Mouse (Mus musculus): ENCODE measurements around the gene Lrrc46. TPM values are rescaled to one million over a fixed set of nuclear protein-coding genes. Genes with fewer than 3 reads are reported as not detected.

Lrrc46 gene
- polyA plus RNA-seq, 1 experiment, result 2.4 TPM

DNA sequence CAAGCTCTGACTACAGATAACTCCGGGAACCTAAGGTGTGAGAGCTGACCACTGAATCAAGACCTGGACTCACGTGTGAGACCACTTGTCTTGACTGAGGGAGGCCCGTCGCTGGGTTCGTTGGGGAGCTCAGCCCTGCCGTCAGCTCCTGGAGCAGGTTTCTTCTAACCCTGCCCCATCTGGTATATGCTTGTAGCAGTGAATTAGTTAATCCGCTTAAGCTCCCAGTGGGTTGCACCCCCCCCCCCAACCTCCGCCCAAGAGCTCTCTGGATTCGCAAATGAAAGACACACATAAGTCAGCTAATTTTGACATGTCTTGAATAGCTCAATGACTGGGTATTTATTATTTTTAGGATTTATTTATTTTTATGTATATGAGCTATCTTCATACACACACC, 39.1 kb upstream of the Lrrc46 start:
- no peak for TF ChIP-seq EP300 (IDR thresholded peaks at IDR 0.05; ENCODE audit: insufficient read depth, low read depth, low read length)
- no peak for TF ChIP-seq POLR2A (IDR thresholded peaks at IDR 0.05; ENCODE audit: insufficient read depth, low read length)
- TF ChIP-seq CTCF (IDR thresholded peaks at IDR 0.05; ENCODE audit: low read depth, low read length), result no peak
- Histone ChIP-seq H3K4me3 (ENCODE audit: low read depth, low read length) (no peak overlapping the region), H3K27me3 (ENCODE audit: control insufficient read depth, insufficient read depth, low read length, poor library complexity, severe bottlenecking) (no peaks in the 10 kb centered on the region), H3K9me3 (replicated peaks; ENCODE audit: control insufficient read depth, insufficient read depth, low read length, poor library complexity, severe bottlenecking) (no peaks in the 10 kb centered on the region), H3K9ac (ENCODE audit: low read depth, poor library complexity, severe bottlenecking) (no peak overlapping the region), H3K36me3 (ENCODE audit: control insufficient read depth, insufficient read depth, low read length, poor library complexity, severe bottlenecking) (no peaks in the 10 kb centered on the region), H3K27ac (ENCODE audit: insufficient read depth, low read length) (no peak overlapping the region), H3K4me1 (ENCODE audit: control insufficient read depth, insufficient read depth, low read length) (peaks cover 2% of the 10 kb centered on the region)

- H3K4me1 ChIP-seq (ENCODE audit: control insufficient read depth, insufficient read depth, low read length), result no peaks in the 10 kb centered on the region
These were observed 37.5 kb upstream of the Lrrc46 start for GRCm38 (mm10) chr11:97078751-97079150.

DNA sequence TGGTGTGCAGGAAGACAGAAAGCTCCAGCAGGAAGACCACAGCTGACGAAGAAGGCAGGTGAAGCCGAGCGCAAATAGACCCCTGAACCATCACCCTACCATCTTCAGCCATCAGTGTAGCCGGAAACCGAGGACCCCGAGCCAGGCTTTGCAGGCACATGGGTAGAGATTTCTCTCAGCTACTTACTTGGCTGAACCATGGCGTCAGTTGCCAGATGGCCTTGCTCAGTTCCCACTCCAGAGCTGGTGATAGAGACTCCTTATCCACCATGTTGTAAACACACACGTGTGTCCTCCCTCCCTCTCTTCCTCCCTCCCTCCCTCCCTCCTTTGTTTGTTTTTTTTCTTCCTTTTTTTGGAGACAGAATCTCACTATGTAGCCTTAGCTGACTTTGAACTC, 33.0 kb upstream of the Lrrc46 start:
- Histone ChIP-seq H3K27me3 (ENCODE audit: control insufficient read depth, insufficient read depth, low read length, poor library complexity, severe bottlenecking) (no peaks in the 10 kb centered on the region), H3K4me3 (ENCODE audit: low read depth, low read length) (no peak overlapping the region), H3K4me1 (ENCODE audit: control insufficient read depth, insufficient read depth, low read length) (no peaks in the 10 kb centered on the region), H3K9me3 (replicated peaks; ENCODE audit: control insufficient read depth, insufficient read depth, low read length, poor library complexity, severe bottlenecking) (no peaks in the 10 kb centered on the region), H3K36me3 (ENCODE audit: control insufficient read depth, insufficient read depth, low read length, poor library complexity, severe bottlenecking) (no peaks in the 10 kb centered on the region), H3K9ac (ENCODE audit: low read depth, poor library complexity, severe bottlenecking) (no peak overlapping the region), H3K27ac (ENCODE audit: insufficient read depth, low read length) (no peak overlapping the region)
- TF ChIP-seq POLR2A (IDR thresholded peaks at IDR 0.05; ENCODE audit: insufficient read depth, low read length), result no peak
- no peak for TF ChIP-seq EP300 (IDR thresholded peaks at IDR 0.05; ENCODE audit: insufficient read depth, low read depth, low read length)
- no peak for TF ChIP-seq CTCF (IDR thresholded peaks at IDR 0.05; ENCODE audit: low read depth, low read length)

More at GRCm38 (mm10) chr11:97078751-97079150, 37.5 kb upstream of the Lrrc46 start:
- Histone ChIP-seq H3K27ac (ENCODE audit: insufficient read depth, low read length) (no peak overlapping the region), H3K9ac (ENCODE audit: low read depth, poor library complexity, severe bottlenecking) (no peak overlapping the region), H3K9me3 (replicated peaks; ENCODE audit: control insufficient read depth, insufficient read depth, low read length, poor library complexity, severe bottlenecking) (no peaks in the 10 kb centered on the region), H3K27me3 (ENCODE audit: control insufficient read depth, insufficient read depth, low read length, poor library complexity, severe bottlenecking) (no peaks in the 10 kb centered on the region), H3K4me3 (ENCODE audit: low read depth, low read length) (no peak overlapping the region), H3K36me3 (ENCODE audit: control insufficient read depth, insufficient read depth, low read length, poor library complexity, severe bottlenecking) (no peaks in the 10 kb centered on the region)
- TF ChIP-seq EP300 (IDR thresholded peaks at IDR 0.05; ENCODE audit: insufficient read depth, low read depth, low read length) (no peak), CTCF (IDR thresholded peaks at IDR 0.05; ENCODE audit: low read depth, low read length) (no peak), POLR2A (IDR thresholded peaks at IDR 0.05; ENCODE audit: insufficient read depth, low read length) (no peak)

DNA sequence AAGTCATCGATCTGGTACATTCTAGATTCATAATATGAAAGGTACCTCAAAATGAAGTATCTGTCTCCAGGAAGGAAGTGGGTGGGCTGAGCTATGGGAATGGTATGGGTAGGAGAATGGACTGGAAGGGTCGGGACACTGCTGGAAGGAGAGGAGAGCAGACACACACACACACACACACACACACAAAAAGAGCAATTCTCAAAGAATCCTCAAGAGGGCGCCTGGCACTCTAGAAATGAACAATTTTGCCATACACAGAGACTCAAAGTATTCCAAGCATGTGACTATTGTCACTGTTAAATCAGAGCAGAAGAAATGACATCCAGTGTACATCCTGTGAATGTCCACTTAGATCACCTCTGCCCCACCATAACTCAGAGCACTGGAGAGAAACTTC, 31.3 kb upstream of the Lrrc46 start:
- H3K9me3 ChIP-seq (replicated peaks; ENCODE audit: control insufficient read depth, insufficient read depth, low read length, poor library complexity, severe bottlenecking), result no peaks in the 10 kb centered on the region
- no peak for TF ChIP-seq POLR2A (IDR thresholded peaks at IDR 0.05; ENCODE audit: insufficient read depth, low read length)
- peak; percentile 20 for TF ChIP-seq CTCF (IDR thresholded peaks at IDR 0.05; ENCODE audit: low read depth, low read length)
- H3K4me1 ChIP-seq (ENCODE audit: control insufficient read depth, insufficient read depth, low read length), result no peaks in the 10 kb centered on the region
- H3K27ac ChIP-seq (ENCODE audit: insufficient read depth, low read length), result no peak overlapping the region
- no peak overlapping the region for H3K9ac ChIP-seq (ENCODE audit: low read depth, poor library complexity, severe bottlenecking)
- no peaks in the 10 kb centered on the region for H3K27me3 ChIP-seq (ENCODE audit: control insufficient read depth, insufficient read depth, low read length, poor library complexity, severe bottlenecking)
- no peak overlapping the region for H3K4me3 ChIP-seq (ENCODE audit: low read depth, low read length)
- H3K36me3 ChIP-seq (ENCODE audit: control insufficient read depth, insufficient read depth, low read length, poor library complexity, severe bottlenecking), result no peaks in the 10 kb centered on the region

DNA sequence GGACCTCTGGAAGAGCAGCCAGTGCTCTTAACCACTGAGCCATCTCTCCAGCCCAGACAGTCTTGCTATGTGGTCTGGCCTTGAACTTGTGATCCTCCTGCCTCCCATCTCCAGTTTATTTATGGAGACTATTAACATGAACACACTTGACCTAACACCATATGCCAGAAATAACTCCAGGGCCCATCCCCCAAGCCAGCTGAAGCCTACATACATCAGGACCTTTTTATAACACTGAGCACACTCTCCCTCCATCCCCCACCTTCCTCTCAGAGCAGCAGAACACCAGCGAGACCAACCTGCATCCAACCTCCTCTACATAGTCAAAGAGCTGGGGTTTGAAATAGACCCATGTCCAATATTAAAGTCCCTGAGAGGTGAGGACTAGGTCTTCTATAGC, 29.9 kb upstream of the Lrrc46 start:
- no peaks in the 10 kb centered on the region for H3K9me3 ChIP-seq (replicated peaks; ENCODE audit: control insufficient read depth, insufficient read depth, low read length, poor library complexity, severe bottlenecking)
- H3K27ac ChIP-seq (ENCODE audit: insufficient read depth, low read length), result no peak overlapping the region
- TF ChIP-seq CTCF (IDR thresholded peaks at IDR 0.05; ENCODE audit: low read depth, low read length) (no peak), EP300 (IDR thresholded peaks at IDR 0.05; ENCODE audit: insufficient read depth, low read depth, low read length) (no peak), POLR2A (IDR thresholded peaks at IDR 0.05; ENCODE audit: insufficient read depth, low read length) (no peak)
- H3K36me3 ChIP-seq (ENCODE audit: control insufficient read depth, insufficient read depth, low read length, poor library complexity, severe bottlenecking), result no peaks in the 10 kb centered on the region
- H3K27me3 ChIP-seq (ENCODE audit: control insufficient read depth, insufficient read depth, low read length, poor library complexity, severe bottlenecking), result no peaks in the 10 kb centered on the region
- no peak overlapping the region for H3K9ac ChIP-seq (ENCODE audit: low read depth, poor library complexity, severe bottlenecking)
- no peaks in the 10 kb centered on the region for H3K4me1 ChIP-seq (ENCODE audit: control insufficient read depth, insufficient read depth, low read length)
- no peak overlapping the region for H3K4me3 ChIP-seq (ENCODE audit: low read depth, low read length)

- H3K4me1 ChIP-seq (ENCODE audit: control insufficient read depth, insufficient read depth, low read length), result peaks cover 3% of the 10 kb centered on the region
- no peak overlapping the region for H3K27ac ChIP-seq (ENCODE audit: insufficient read depth, low read length)
- no peaks in the 10 kb centered on the region for H3K9me3 ChIP-seq (replicated peaks; ENCODE audit: control insufficient read depth, insufficient read depth, low read length, poor library complexity, severe bottlenecking)
- H3K36me3 ChIP-seq (ENCODE audit: control insufficient read depth, insufficient read depth, low read length, poor library complexity, severe bottlenecking), result no peaks in the 10 kb centered on the region
- no peaks in the 10 kb centered on the region for H3K27me3 ChIP-seq (ENCODE audit: control insufficient read depth, insufficient read depth, low read length, poor library complexity, severe bottlenecking)
- no peak for TF ChIP-seq POLR2A (IDR thresholded peaks at IDR 0.05; ENCODE audit: insufficient read depth, low read length)
- TF ChIP-seq EP300 (IDR thresholded peaks at IDR 0.05; ENCODE audit: insufficient read depth, low read depth, low read length), result no peak
- TF ChIP-seq CTCF (IDR thresholded peaks at IDR 0.05; ENCODE audit: low read depth, low read length), result no peak
- no peak overlapping the region for H3K4me3 ChIP-seq (ENCODE audit: low read depth, low read length)
- H3K9ac ChIP-seq (ENCODE audit: low read depth, poor library complexity, severe bottlenecking), result no peak overlapping the region
These were observed 28.6 kb upstream of the Lrrc46 start for GRCm38 (mm10) chr11:97069770-97070169.

All from ES-Bruce4 (cell line).